Mouse (Mus musculus): ENCODE data around the gene Rhof.

- TF ChIP-seq CTCF (IDR thresholded peaks at IDR 0.05; ENCODE audit: low read depth) (no peak), EP300 (IDR thresholded peaks at IDR 0.05; ENCODE audit: low read depth) (no peak)
These were observed 27.8 kb upstream of the Rhof start for GRCm38 (mm10) chr5:123160341-123160740.
